Mouse (Mus musculus) left cerebral cortex, adult 2 months (tissue): Measurements from ENCODE around the gene Ccdc114. TPM values are rescaled to one million over a fixed set of nuclear protein-coding genes. Genes with fewer than 3 reads are reported as not detected.

ENCODE experiments used
- DNase-seq, 2 experiments: peaks; one replicate each; pipeline ENCODE4 v3.0.0; 2021 to 2022; ENCODE audit warnings: low spot score in 2 of 2, mixed read lengths in 1 of 2; ENCODE audit errors: extremely low spot score in 1 of 2
- H3K27ac ChIP-seq: fragments of 200-600 bp; 2 replicates; pipeline ENCODE4 v1.8.1; 2022
- H3K4me3 ChIP-seq: fragments of 200-600 bp; 2 replicates; pipeline ENCODE4 v1.8.1; 2022
- CTCF ChIP-seq: fragments of 200-600 bp; IDR thresholded peaks from 2 replicates; pipeline ENCODE4 v1.8.1; 2022; ENCODE audit warnings: antibody characterized with exemption, mild to moderate bottlenecking, moderate library complexity
- intact Hi-C: fragments of 180-260 bp; cut with DNase I; formaldehyde crosslinking; loops from one replicate; pipeline ENCODE4 v1.15.1; 2025
- total RNA-seq, 2 experiments: library from RNA; stranded (reverse); gene quantifications; 2 replicates each; pipeline ENCODE4 v1.2.3; 2021

Gene Ccdc114
- total RNA-seq, 2 experiments from 2014 or later: 2.3 TPM

GRCm38 (mm10) chr7:45901562-45901961, 22.3 kb upstream of the Ccdc114 start:
- H3K4me3 ChIP-seq: no peak overlapping the region
- DNase-seq: no peak
- no peak for TF ChIP-seq CTCF
- no peak overlapping the region for H3K27ac ChIP-seq
- intact Hi-C loops: no loop called here

GRCm38 (mm10) chr7:45902481-45903002, 21.3 kb upstream of the Ccdc114 start:
- intact Hi-C loops: no loop called here
- DNase-seq: no peak
- H3K27ac ChIP-seq: no peak overlapping the region
- H3K4me3 ChIP-seq: no peak overlapping the region
- no peak for TF ChIP-seq CTCF

- Histone ChIP-seq H3K27ac (no peak overlapping the region), H3K4me3 (no peak overlapping the region)
- DNase-seq: no peak
- no peak for TF ChIP-seq CTCF
- intact Hi-C loops: no loop called here
Measured at GRCm38 (mm10) chr7:45906622-45907021, 17.2 kb upstream of the Ccdc114 start.

GRCm38 (mm10) chr7:45908384-45908783, 15.5 kb upstream of the Ccdc114 start:
- intact Hi-C loops: no loop called here
- DNase-seq: no peak
- TF ChIP-seq CTCF: no peak
- H3K27ac ChIP-seq: no peak overlapping the region
- H3K4me3 ChIP-seq: no peak overlapping the region

- intact Hi-C loops: no loop called here
- Histone ChIP-seq H3K27ac (no peak overlapping the region), H3K4me3 (no peak overlapping the region)
- DNase-seq: no peak
- no peak for TF ChIP-seq CTCF
Measured at GRCm38 (mm10) chr7:45909145-45909544, 14.7 kb upstream of the Ccdc114 start.

- DNase-seq: no peak
- intact Hi-C loops: no loop called here
- Histone ChIP-seq H3K4me3 (no peak overlapping the region), H3K27ac (no peak overlapping the region)
- TF ChIP-seq CTCF: no peak
Measured at GRCm38 (mm10) chr7:45914067-45914466, 9.8 kb upstream of the Ccdc114 start.

- intact Hi-C loops: no loop called here
- Histone ChIP-seq H3K27ac (no peak overlapping the region), H3K4me3 (no peak overlapping the region)
- TF ChIP-seq CTCF: no peak
- DNase-seq: no peak
Measured at GRCm38 (mm10) chr7:45915011-45915410, 8.9 kb upstream of the Ccdc114 start.

- intact Hi-C loops: no loop called here
- TF ChIP-seq CTCF: no peak
- peak; percentile 52 to 75 for DNase-seq
- Histone ChIP-seq H3K27ac (peak overlapping the region; percentile 86), H3K4me3 (peak overlapping the region; percentile 48)
Measured at GRCm38 (mm10) chr7:45916056-45917003, 7.5 kb upstream of the Ccdc114 start.

GRCm38 (mm10) chr7:45917004-45917704, 6.7 kb upstream of the Ccdc114 start:
- peak overlapping the region; percentile 48 for H3K4me3 ChIP-seq

GRCm38 (mm10) chr7:45917926-45918325, 5.9 kb upstream of the Ccdc114 start:
- H3K4me3 ChIP-seq: no peak overlapping the region
- no peak for DNase-seq
- TF ChIP-seq CTCF: no peak
- no peak overlapping the region for H3K27ac ChIP-seq
- intact Hi-C loops: no loop called here

More at GRCm38 (mm10) chr7:45917004-45917704, 6.7 kb upstream of the Ccdc114 start:
- intact Hi-C loops: no loop called here
- no peak for DNase-seq
- peak overlapping the region; percentile 82 for H3K27ac ChIP-seq
- TF ChIP-seq CTCF: no peak

- Histone ChIP-seq H3K27ac (no peak overlapping the region), H3K4me3 (no peak overlapping the region)
- DNase-seq: no peak
- intact Hi-C loops: no loop called here
- TF ChIP-seq CTCF: peak; percentile 48
Measured at GRCm38 (mm10) chr7:45919083-45919671, 4.7 kb upstream of the Ccdc114 start.

- H3K4me3 ChIP-seq: no peak overlapping the region
- no peak for TF ChIP-seq CTCF
- intact Hi-C loops: no loop called here
- no peak overlapping the region for H3K27ac ChIP-seq
- no peak for DNase-seq
Measured at GRCm38 (mm10) chr7:45919761-45920160, 4.1 kb upstream of the Ccdc114 start.
